Mouse (Mus musculus): ENCODE results near the gene Gm49383.

DNA sequence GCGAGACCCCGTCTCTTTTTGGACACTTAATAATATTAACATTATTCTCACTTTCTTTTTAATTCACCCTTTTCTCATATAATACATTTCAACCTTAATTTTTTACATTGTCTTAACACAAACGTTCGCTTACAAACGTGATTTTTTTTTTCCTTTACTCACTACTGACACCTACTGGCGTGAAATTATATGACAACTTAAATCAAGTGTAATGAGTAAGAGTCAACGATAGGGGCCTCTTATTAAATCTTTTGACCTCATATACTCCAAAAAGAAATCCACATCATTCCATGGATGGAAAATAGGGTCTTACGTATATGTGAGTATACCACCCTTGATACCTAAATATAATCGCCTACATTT, 37.3 kb downstream of the Gm49383 start:
- TF ChIP-seq CTCF (conservative IDR thresholded peaks at IDR 0.05; ENCODE audit: insufficient read depth, insufficient read length, low read depth, low read length) (0 out of 2 replicates have a peak, but pooled peaks have one; percentile 19), POLR2A (IDR thresholded peaks at IDR 0.05; ENCODE audit: low read depth, low read length) (no peak)
